Mouse (Mus musculus) kidney, adult 2 months (tissue): Measurements from ENCODE around the gene Vwa5a.

ENCODE experiments used
- CTCF ChIP-seq: fragments of 200-500 bp; conservative IDR thresholded peaks from 2 replicates; pipeline ENCODE4 v1.5.1; 2011; ENCODE audit warnings: low read depth, mild to moderate bottlenecking, control low read depth, low read length, moderate library complexity, mixed read lengths; ENCODE audit not compliant: insufficient read depth, insufficient read length
- POLR2A ChIP-seq: fragments of 200-500 bp; IDR thresholded peaks from one replicate; pipeline ENCODE4 v1.6.1; 2011; ENCODE audit warnings: low read depth, low read length, control low read depth

DNA sequence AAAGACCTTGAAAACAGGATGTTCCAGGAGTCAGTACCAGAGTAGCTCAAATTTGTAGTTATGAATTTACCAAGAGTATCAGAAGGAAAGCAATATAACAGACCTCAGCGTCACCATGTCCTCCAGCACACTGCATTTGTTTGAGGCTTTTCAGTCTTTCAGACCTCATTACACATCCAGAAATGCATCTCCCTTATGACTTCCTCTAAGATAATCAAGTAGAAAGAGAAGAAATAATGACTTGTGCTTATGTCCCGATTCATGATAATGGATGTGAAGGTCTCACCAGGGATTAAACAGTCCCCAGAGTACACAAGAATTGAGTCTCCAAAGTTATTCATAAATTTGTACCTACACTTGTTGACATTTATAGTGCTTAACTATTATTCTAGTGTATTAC is 43.6 kb upstream of the Vwa5a start, which contains the start of gene Olfr918:
- TF ChIP-seq CTCF (no peak), POLR2A (no peak)
